Mouse (Mus musculus) embryonic facial prominence, embryonic 10.5 days (tissue): ENCODE measurements around the gene Adap1. TPM values are rescaled to one million over a fixed set of nuclear protein-coding genes. Genes with fewer than 3 reads are reported as not detected.

Source experiments
- DNase-seq: peaks from one replicate; pipeline ENCODE4 v3.0.0-alpha.2; 2017; ENCODE audit warnings: low spot score
- H3K27ac ChIP-seq: fragments of 300-500 bp; sonication (generic); replicated peaks from 2 replicates; pipeline ENCODE4 v1.5.1; 2016; ENCODE audit warnings: mild to moderate bottlenecking
- H3K27me3 ChIP-seq: fragments of 300-500 bp; sonication (generic); replicated peaks from 2 replicates; pipeline ENCODE4 v1.6.1; 2016; ENCODE audit warnings: low read depth, mild to moderate bottlenecking; ENCODE audit not compliant: poor library complexity, severe bottlenecking
- H3K36me3 ChIP-seq: fragments of 300-500 bp; sonication (generic); replicated peaks from 2 replicates; pipeline ENCODE4 v1.6.1; 2016; ENCODE audit warnings: mild to moderate bottlenecking, moderate library complexity
- H3K4me1 ChIP-seq: fragments of 300-500 bp; sonication (generic); 2 replicates; pipeline ENCODE4 v1.6.1; 2016
- H3K4me3 ChIP-seq: fragments of 300-500 bp; sonication (generic); 2 replicates; pipeline ENCODE4 v1.5.1; 2016; ENCODE audit warnings: mild to moderate bottlenecking, moderate library complexity
- H3K9me3 ChIP-seq: fragments of 300-500 bp; sonication (generic); 2 replicates; pipeline ENCODE4 v1.6.1; 2016; ENCODE audit warnings: mild to moderate bottlenecking
- WGBS: fragments of 180-500 bp; shearing (Covaris S2); methylation state at CpG from one replicate; pipeline ENCODE4 v1.1.7; 2016; 5-methylcytosine and 5-hydroxymethylcytosine counted together
- polyA plus RNA-seq: library from polyadenylated mRNA; unstranded; fragments of >200 nt; fragmentation: Nextera tagmentation; extraction: Ambion mirVana; gene quantifications from 2 replicates; pipeline ENCODE4 v1.2.1, GENCODE M21; 2016

Adap1 gene
- polyA plus RNA-seq, 1 experiment from 2014 or later = 0.51 TPM

- Histone ChIP-seq H3K9me3 (no peaks in the 10 kb centered on the region), H3K27ac (no peak overlapping the region), H3K27me3 (peaks cover 52% of the 10 kb centered on the region), H3K4me3 (no peak overlapping the region), H3K36me3 (no peaks in the 10 kb centered on the region), H3K4me1 (peaks cover 27% of the 10 kb centered on the region)
- DNase-seq = no peak
- 71% methylated on average over 7 of the region's 7 CpGs for WGBS
Measured at GRCm38 (mm10) chr5:139327634-139328020, 2.2 kb upstream of the Adap1 start.

GRCm38 (mm10) chr5:139326986-139327633 lies 1.7 kb upstream of the Adap1 start:
- Histone ChIP-seq H3K36me3 (no peaks in the 10 kb centered on the region), H3K27me3 (peaks cover 57% of the 10 kb centered on the region), H3K9me3 (no peaks in the 10 kb centered on the region), H3K4me1 (peaks cover 29% of the 10 kb centered on the region), H3K27ac (no peak overlapping the region), H3K4me3 (no peak overlapping the region)
- 70% methylated on average over 7 of the region's 7 CpGs for WGBS
- DNase-seq = no peak

GRCm38 (mm10) chr5:139326111-139326696 lies 782 bp upstream of the Adap1 start:
- H3K27me3 ChIP-seq = peaks cover 58% of the 10 kb centered on the region
- peaks cover 24% of the 10 kb centered on the region for H3K4me1 ChIP-seq
- H3K27ac ChIP-seq = no peak overlapping the region
- H3K36me3 ChIP-seq = no peaks in the 10 kb centered on the region
- DNase-seq = no peak
- 67% methylated on average over 13 of the region's 13 CpGs for WGBS
- no peak overlapping the region for H3K4me3 ChIP-seq
- H3K9me3 ChIP-seq = no peaks in the 10 kb centered on the region

GRCm38 (mm10) chr5:139324691-139325394 lies 579 bp downstream of the Adap1 start:
- no peaks in the 10 kb centered on the region for H3K9me3 ChIP-seq
- peak; percentile 32 for DNase-seq
- H3K4me1 ChIP-seq = peaks cover 24% of the 10 kb centered on the region
- H3K27ac ChIP-seq = peak overlapping the region; percentile 54
- 4% methylated on average over 62 of the region's 62 CpGs for WGBS
- H3K27me3 ChIP-seq = peaks cover 67% of the 10 kb centered on the region
- no peaks in the 10 kb centered on the region for H3K36me3 ChIP-seq
- peak overlapping the region; percentile 75 for H3K4me3 ChIP-seq

GRCm38 (mm10) chr5:139324045-139324491 lies 1.4 kb downstream of the Adap1 start:
- no peak for DNase-seq
- Histone ChIP-seq H3K36me3 (no peaks in the 10 kb centered on the region), H3K4me3 (no peak overlapping the region), H3K27me3 (peaks cover 67% of the 10 kb centered on the region), H3K4me1 (peaks cover 24% of the 10 kb centered on the region), H3K9me3 (no peaks in the 10 kb centered on the region), H3K27ac (no peak overlapping the region)
- 63% methylated on average over 5 of the region's 5 CpGs for WGBS

GRCm38 (mm10) chr5:139323260-139323924 lies 2.0 kb downstream of the Adap1 start:
- Histone ChIP-seq H3K9me3 (no peaks in the 10 kb centered on the region), H3K27me3 (peaks cover 67% of the 10 kb centered on the region), H3K27ac (no peak overlapping the region), H3K4me3 (no peak overlapping the region), H3K36me3 (no peaks in the 10 kb centered on the region), H3K4me1 (peaks cover 24% of the 10 kb centered on the region)
- 82% methylated on average over 9 of the region's 9 CpGs for WGBS
- DNase-seq = no peak

GRCm38 (mm10) chr5:139321331-139321730 lies 4.1 kb downstream of the Adap1 start:
- Histone ChIP-seq H3K4me3 (no peak overlapping the region), H3K36me3 (no peaks in the 10 kb centered on the region), H3K9me3 (no peaks in the 10 kb centered on the region), H3K27ac (no peak overlapping the region), H3K27me3 (peaks cover 58% of the 10 kb centered on the region), H3K4me1 (peaks cover 26% of the 10 kb centered on the region)
- no peak for DNase-seq
- 84% methylated on average over 6 of the region's 6 CpGs for WGBS

GRCm38 (mm10) chr5:139320424-139320823 lies 5.0 kb downstream of the Adap1 start:
- DNase-seq = no peak
- Histone ChIP-seq H3K4me1 (peaks cover 24% of the 10 kb centered on the region), H3K36me3 (no peaks in the 10 kb centered on the region), H3K9me3 (no peaks in the 10 kb centered on the region), H3K4me3 (no peak overlapping the region), H3K27me3 (peaks cover 49% of the 10 kb centered on the region), H3K27ac (no peak overlapping the region)
- WGBS = 79% methylated on average over 7 of the region's 7 CpGs

GRCm38 (mm10) chr5:139317751-139318504 lies 7.5 kb downstream of the Adap1 start:
- no peak for DNase-seq
- H3K36me3 ChIP-seq = no peaks in the 10 kb centered on the region
- 63% methylated on average over 21 of the region's 21 CpGs for WGBS
- H3K4me3 ChIP-seq = no peak overlapping the region
- peaks cover 24% of the 10 kb centered on the region for H3K27me3 ChIP-seq
- no peaks in the 10 kb centered on the region for H3K9me3 ChIP-seq
- H3K4me1 ChIP-seq = peaks cover 7% of the 10 kb centered on the region
- H3K27ac ChIP-seq = no peak overlapping the region

GRCm38 (mm10) chr5:139316982-139317675 lies 8.3 kb downstream of the Adap1 start:
- 0 out of 2 replicates have a peak, but pooled peaks cover 2% of the 10 kb centered on the region for H3K4me1 ChIP-seq
- H3K27ac ChIP-seq = no peak overlapping the region
- H3K36me3 ChIP-seq = no peaks in the 10 kb centered on the region
- H3K9me3 ChIP-seq = no peaks in the 10 kb centered on the region
- no peak for DNase-seq
- peaks cover 16% of the 10 kb centered on the region for H3K27me3 ChIP-seq
- no peak overlapping the region for H3K4me3 ChIP-seq
- 77% methylated on average over 6 of the region's 6 CpGs for WGBS

- H3K27ac ChIP-seq = no peak overlapping the region
- 85% methylated on average over 12 of the region's 12 CpGs for WGBS
- H3K9me3 ChIP-seq = 0 out of 2 replicates have a peak, but pooled peaks cover 2% of the 10 kb centered on the region
- no peak overlapping the region for H3K4me3 ChIP-seq
- peaks cover 5% of the 10 kb centered on the region; the same call in 1 of the 2 replicates for H3K27me3 ChIP-seq
- no peaks in the 10 kb centered on the region for H3K36me3 ChIP-seq
- H3K4me1 ChIP-seq = 0 out of 2 replicates have a peak, but pooled peaks cover 2% of the 10 kb centered on the region
- DNase-seq = no peak
Measured at GRCm38 (mm10) chr5:139314941-139315642, 10.3 kb downstream of the Adap1 start.
